Mouse (Mus musculus) heart, embryonic 13.5 days (tissue): ENCODE data around the gene Ppp6r2. TPM values are rescaled to one million over a fixed set of nuclear protein-coding genes. Genes with fewer than 3 reads are reported as not detected.

Experiments
- ATAC-seq: fragments of 200-750 bp; cut with Nextera tagmentation; 2 replicates; pipeline ENCODE4 v1.8.0; 2017; ENCODE audit warnings: moderate TSS enrichment; ENCODE audit not compliant: insufficient number of reproducible peaks, low FRiP score, low TSS enrichment; ENCODE audit errors: extremely low read depth
- H3K27ac ChIP-seq: fragments of 300-500 bp; sonication (generic); replicated peaks from 2 replicates; pipeline ENCODE4 v1.5.1; 2015; ENCODE audit warnings: moderate library complexity, mild to moderate bottlenecking, inconsistent platforms
- H3K27me3 ChIP-seq: fragments of 300-500 bp; sonication (generic); replicated peaks from 2 replicates; pipeline ENCODE4 v1.6.1; 2015; ENCODE audit warnings: mild to moderate bottlenecking, inconsistent platforms
- H3K36me3 ChIP-seq: fragments of 300-500 bp; sonication (generic); 2 replicates; pipeline ENCODE4 v1.6.1; 2015; ENCODE audit warnings: mild to moderate bottlenecking, inconsistent platforms
- H3K4me1 ChIP-seq: fragments of 300-500 bp; sonication (generic); 2 replicates; pipeline ENCODE4 v1.6.1; 2015; ENCODE audit warnings: inconsistent platforms
- H3K4me2 ChIP-seq: fragments of 300-500 bp; sonication (generic); 2 replicates; pipeline ENCODE4 v1.6.1; 2015; ENCODE audit warnings: inconsistent platforms, mild to moderate bottlenecking, moderate library complexity
- H3K4me3 ChIP-seq: fragments of 300-500 bp; sonication (generic); 2 replicates; pipeline ENCODE4 v1.5.1; 2015; ENCODE audit warnings: moderate library complexity, mild to moderate bottlenecking, inconsistent platforms
- H3K9ac ChIP-seq: fragments of 300-500 bp; sonication (generic); 2 replicates; pipeline ENCODE4 v1.6.1; 2015; ENCODE audit warnings: inconsistent platforms, mild to moderate bottlenecking, moderate library complexity
- H3K9me3 ChIP-seq: fragments of 300-500 bp; sonication (generic); 2 replicates; pipeline ENCODE4 v1.6.1; 2016; ENCODE audit warnings: inconsistent platforms
- WGBS: fragments of 180-500 bp; shearing (Covaris S2); methylation state at CpG from one replicate; pipeline ENCODE4 v1.1.7; 2015; ENCODE audit warnings: mixed read lengths; 5-methylcytosine and 5-hydroxymethylcytosine counted together
- polyA plus RNA-seq: library from polyadenylated mRNA; unstranded; fragments of >200 nt; fragmentation: Nextera tagmentation; extraction: Ambion mirVana; gene quantifications from 2 replicates; pipeline ENCODE4 v1.2.1, GENCODE M21; 2015

The Ppp6r2 gene
- polyA plus RNA-seq, 1 experiment from 2014 or later: 20.8 TPM

DNA sequence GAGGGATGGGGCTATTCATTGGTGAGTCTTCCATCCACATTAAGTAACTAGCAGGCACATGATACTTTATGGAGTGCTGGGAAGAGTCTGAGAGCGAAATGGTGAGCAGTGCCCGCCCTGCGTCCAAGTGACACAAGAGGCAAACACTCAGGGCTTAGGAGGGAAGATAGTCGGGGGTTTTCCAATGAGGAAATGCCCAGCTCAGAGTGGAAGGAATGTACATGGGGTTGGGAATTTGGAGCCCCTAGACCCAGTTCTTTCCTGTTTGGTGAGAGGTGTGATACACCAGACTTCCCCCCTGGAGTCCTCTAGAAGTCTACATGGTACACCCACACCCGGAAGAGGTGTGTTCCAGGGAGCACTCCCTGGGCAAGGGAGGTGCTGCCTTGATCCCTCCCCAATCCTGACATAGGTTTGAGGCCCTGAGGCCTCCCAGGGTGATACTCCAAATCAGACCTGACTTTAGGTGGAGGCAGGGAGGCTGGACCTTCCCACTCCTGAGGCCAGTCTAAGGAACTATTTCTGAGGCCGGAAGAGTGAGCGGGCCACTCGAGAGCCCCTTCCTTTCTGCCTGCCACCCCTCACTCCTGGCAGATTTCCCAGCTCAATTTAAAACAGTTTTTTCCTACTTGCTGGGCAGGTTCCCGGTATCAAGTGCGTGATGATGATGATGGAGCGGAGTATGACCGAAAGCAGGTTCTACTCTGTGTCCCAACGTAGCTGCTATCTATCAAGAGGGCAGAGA, 35.8 kb upstream of the Ppp6r2 start:
- H3K4me2 ChIP-seq: 0 out of 2 replicates have a peak overlapping the region, but pooled peaks have one; percentile 4

DNA sequence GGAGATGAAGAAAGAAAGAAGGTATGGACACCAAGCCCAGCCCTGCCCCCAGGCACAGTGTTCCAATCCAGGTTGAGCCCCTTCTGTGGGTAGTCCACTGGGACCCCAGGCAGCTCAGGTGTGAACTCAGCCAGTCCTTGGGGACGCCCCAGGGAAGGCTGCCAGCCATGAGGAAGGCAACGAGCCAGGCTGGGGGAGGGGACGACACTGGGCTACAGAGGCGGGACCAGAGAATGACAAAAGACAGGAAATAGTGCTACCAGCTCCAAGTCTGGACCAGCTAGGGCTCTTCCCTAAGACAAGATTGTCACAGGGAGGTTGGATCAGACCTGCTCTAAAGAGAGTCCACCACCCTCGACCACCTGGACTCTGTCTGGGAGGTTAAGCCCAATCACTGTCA, 34.2 kb upstream of the Ppp6r2 start:
- peak overlapping the region; percentile 70 for H3K9ac ChIP-seq
- H3K27me3 ChIP-seq: no peaks in the 10 kb centered on the region
- H3K4me3 ChIP-seq: peak overlapping the region; percentile 18
- no peak for ATAC-seq
- H3K4me1 ChIP-seq: peaks cover 90% of the 10 kb centered on the region
- WGBS: 7% methylated on average over 5 of the region's 5 CpGs
- no peaks in the 10 kb centered on the region for H3K9me3 ChIP-seq
- H3K36me3 ChIP-seq: no peaks in the 10 kb centered on the region
- peak overlapping the region; percentile 92 for H3K4me2 ChIP-seq
- peak overlapping the region; percentile 95 for H3K27ac ChIP-seq

More for the DNA sequence above, 35.8 kb upstream of the Ppp6r2 start:
- Histone ChIP-seq H3K4me1 (peaks cover 92% of the 10 kb centered on the region), H3K4me3 (no peak overlapping the region), H3K9me3 (no peaks in the 10 kb centered on the region), H3K27me3 (no peaks in the 10 kb centered on the region), H3K27ac (no peak overlapping the region; the same call in 1 of the 2 replicates), H3K36me3 (no peaks in the 10 kb centered on the region), H3K9ac (0 out of 2 replicates have a peak overlapping the region, but pooled peaks have one; percentile 70)
- WGBS: 62% methylated on average over 13 of the region's 13 CpGs
- no peak for ATAC-seq

DNA sequence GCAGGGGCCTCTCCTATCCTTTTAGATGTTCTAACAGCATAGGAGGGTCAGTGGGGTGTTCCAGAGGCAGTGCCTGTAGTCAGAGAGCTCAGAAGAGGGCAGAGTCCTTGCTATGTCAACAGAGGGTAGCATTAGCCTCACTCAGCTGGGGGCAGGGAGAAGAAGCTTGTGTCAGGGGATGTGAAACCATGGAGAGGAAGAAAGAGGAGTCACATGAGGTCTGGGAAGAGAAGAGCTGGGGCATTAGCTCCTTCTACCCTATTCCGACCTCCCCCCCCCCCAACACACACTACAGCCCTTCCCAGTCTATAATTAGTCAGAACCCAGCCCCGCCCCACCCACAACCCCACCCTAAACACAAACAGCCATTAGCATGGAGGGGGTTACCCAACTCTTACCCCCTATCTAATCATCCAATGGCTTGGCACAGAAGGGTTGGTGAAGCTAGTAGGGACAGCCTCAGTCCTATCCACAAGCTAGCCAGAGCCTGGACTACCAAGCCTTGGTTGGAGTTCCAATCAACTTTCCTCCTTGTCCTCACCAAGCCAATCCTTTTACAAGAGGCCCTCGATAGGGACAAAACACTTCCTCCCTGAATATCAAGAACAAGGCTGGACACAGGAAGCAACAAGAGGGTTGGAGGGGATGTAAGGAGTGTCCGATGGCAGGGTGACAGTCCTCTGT, 33.6 kb upstream of the Ppp6r2 start:
- no peak for ATAC-seq

GRCm38 (mm10) chr15:89178260-89178860, 33.0 kb upstream of the Ppp6r2 start:
- peak overlapping the region; percentile 96 for H3K9ac ChIP-seq
- H3K9me3 ChIP-seq: no peaks in the 10 kb centered on the region
- H3K4me2 ChIP-seq: peak overlapping the region; percentile 92
- WGBS: 59% methylated on average over 7 of the region's 7 CpGs
- H3K4me3 ChIP-seq: peak overlapping the region; percentile 82
- ATAC-seq: no peak
- H3K27me3 ChIP-seq: no peaks in the 10 kb centered on the region
- no peaks in the 10 kb centered on the region for H3K36me3 ChIP-seq
- peak overlapping the region; percentile 95 for H3K27ac ChIP-seq
- H3K4me1 ChIP-seq: peaks cover 85% of the 10 kb centered on the region

More for the DNA sequence above, 33.6 kb upstream of the Ppp6r2 start:
- Histone ChIP-seq H3K9ac (peak overlapping the region; percentile 96), H3K9me3 (no peaks in the 10 kb centered on the region), H3K4me2 (peak overlapping the region; percentile 92), H3K4me3 (peak overlapping the region; percentile 82), H3K27ac (peak overlapping the region; percentile 95), H3K4me1 (peaks cover 90% of the 10 kb centered on the region), H3K36me3 (no peaks in the 10 kb centered on the region), H3K27me3 (no peaks in the 10 kb centered on the region)
- 58% methylated on average over 4 of the region's 4 CpGs for WGBS

GRCm38 (mm10) chr15:89178954-89179629, 32.3 kb upstream of the Ppp6r2 start:
- Histone ChIP-seq H3K4me3 (peak overlapping the region; percentile 82), H3K9me3 (no peaks in the 10 kb centered on the region), H3K4me1 (peaks cover 78% of the 10 kb centered on the region), H3K4me2 (peak overlapping the region; percentile 92), H3K27ac (peak overlapping the region; percentile 95), H3K9ac (peak overlapping the region; percentile 96), H3K27me3 (no peaks in the 10 kb centered on the region), H3K36me3 (no peaks in the 10 kb centered on the region)
- ATAC-seq: peak; percentile 26; the same call in 1 of the 2 replicates
- 3% methylated on average over 16 of the region's 16 CpGs for WGBS

DNA sequence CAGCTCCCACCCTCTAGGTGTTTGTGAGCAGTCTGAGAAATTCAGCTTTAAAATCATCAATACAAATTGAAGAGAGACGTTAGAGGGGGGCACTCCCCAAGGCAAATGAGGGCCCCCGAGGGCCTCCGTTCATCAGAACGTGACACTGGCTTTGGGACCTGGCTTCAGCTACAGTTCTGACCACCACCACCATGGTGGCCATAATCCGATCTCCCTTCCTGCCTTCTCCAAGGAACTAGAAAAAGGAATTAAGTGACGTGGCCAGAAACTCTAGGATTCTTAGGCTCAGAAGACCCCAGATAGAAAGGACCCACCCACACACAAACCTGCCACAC, 31.8 kb upstream of the Ppp6r2 start:
- Histone ChIP-seq H3K9me3 (no peaks in the 10 kb centered on the region), H3K27me3 (no peaks in the 10 kb centered on the region), H3K27ac (peak overlapping the region; percentile 95), H3K4me3 (peak overlapping the region; percentile 82), H3K4me1 (peaks cover 73% of the 10 kb centered on the region), H3K4me2 (peak overlapping the region; percentile 92), H3K9ac (peak overlapping the region; percentile 96), H3K36me3 (0 out of 2 replicates have a peak, but pooled peaks cover 4% of the 10 kb centered on the region)
- 5% methylated on average over 6 of the region's 6 CpGs for WGBS
- no peak for ATAC-seq

DNA sequence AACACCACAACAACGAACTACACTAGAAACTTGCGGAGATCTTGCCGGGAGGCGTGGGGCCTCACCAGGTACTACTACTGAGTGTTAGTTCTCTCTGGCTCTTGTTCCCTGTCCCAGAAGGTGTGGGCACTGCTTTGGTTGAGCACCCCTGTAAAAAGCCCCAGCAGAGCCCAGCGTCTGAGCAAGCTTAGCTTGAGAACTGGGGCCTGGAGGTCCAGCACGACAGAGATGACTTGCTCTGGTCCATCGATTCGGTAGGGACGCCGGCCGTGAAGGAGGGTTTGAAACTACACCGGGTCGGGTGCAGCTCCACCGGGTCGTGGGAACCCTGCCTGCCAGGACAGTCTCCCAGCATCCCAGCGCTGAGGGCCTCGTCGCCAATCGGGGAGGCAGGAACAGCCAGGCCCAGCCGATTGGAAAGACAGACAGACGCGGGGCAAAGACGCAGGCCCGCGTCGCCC, 31.2 kb upstream of the Ppp6r2 start:
- Histone ChIP-seq H3K4me3 (peak overlapping the region; percentile 82), H3K36me3 (0 out of 2 replicates have a peak, but pooled peaks cover 4% of the 10 kb centered on the region), H3K4me2 (peak overlapping the region; percentile 92), H3K27me3 (no peaks in the 10 kb centered on the region), H3K9me3 (no peaks in the 10 kb centered on the region), H3K27ac (peak overlapping the region; percentile 95), H3K4me1 (peaks cover 68% of the 10 kb centered on the region), H3K9ac (peak overlapping the region; percentile 96)
- WGBS: under 1% methylated on average over 26 of the region's 26 CpGs
- ATAC-seq: no peak

DNA sequence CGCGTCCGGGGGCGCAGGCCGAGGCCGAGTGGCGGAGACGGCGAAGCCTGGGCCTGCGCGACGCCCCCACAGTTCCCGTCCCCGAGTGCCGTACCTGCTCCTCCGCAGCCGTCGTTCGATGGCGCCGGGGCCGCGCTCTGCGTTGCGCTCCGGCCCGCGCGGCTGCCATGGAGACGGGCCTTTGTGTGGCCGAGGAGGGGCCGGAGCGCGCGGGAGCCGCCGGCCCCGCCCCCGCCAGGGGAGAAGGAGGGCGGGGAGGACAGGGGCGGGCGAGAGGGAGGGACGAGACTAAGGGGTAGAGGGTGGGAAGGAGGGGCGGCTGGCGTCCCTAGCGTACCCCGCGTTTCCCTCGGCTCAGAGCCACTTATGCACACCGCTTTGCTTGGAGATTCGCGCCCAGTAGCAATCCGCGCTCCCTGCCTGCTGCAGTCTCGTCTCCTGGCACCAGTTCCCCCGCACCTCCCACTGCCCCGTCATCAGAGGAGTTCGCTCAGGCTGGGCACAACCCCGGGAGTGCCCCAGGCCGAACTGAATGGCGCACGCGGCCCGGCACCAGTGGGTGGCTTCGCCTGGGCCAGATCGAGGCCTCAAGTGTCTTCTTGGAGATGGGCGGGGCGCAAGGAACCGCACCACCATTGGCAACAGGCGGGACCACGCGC, 30.7 kb upstream of the Ppp6r2 start, which contains the start of gene Plxnb2:
Gene Plxnb2 (minus strand): TSS at position 218 of the 659 bp plus-strand sequence.
- Histone ChIP-seq H3K36me3 (peaks cover 4% of the 10 kb centered on the region; the same call in 1 of the 2 replicates), H3K27me3 (no peaks in the 10 kb centered on the region), H3K4me3 (peak within 1 kb of the TSS; percentile 82), H3K9ac (peak within 1 kb of the TSS; percentile 96), H3K9me3 (no peaks in the 10 kb centered on the region), H3K27ac (peak within 1 kb of the TSS; percentile 95), H3K4me2 (peak within 1 kb of the TSS; percentile 92), H3K4me1 (peaks cover 62% of the 10 kb centered on the region)
- peak; percentile 79 for ATAC-seq
- WGBS: under 1% methylated on average over 67 of the region's 72 CpGs

DNA sequence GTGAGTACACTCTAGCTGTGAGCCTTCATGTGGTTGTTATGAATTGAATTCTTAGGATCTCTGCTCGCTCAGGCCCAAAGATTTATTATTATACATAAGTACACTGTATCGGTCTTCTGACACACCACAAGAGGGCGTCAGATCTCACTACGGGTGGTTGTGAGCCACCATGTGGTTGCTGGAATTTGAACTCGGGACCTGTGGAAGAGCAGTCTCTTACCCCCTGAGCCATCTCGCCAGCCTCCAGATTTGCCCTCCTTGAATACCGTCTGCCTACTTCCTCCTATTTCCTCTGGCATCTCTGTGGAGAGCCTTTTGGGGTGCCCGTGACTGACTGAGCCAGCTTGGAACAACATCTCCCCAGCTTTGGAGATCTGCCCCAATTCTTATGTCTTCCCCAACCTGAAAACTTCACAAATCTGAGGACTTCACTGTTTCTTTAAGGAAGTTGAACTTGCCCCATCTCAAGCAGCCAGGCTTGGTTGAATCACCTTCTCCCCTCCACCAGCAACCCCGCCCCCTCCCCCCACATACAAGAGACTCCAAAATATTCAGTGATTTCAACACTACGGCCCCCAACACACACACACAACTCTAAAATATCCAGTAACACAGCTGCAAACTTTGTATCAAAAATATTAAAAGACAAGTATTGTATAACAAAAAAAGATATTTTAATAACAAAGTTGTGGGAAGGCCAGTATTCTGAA, 29.6 kb upstream of the Ppp6r2 start:
- Histone ChIP-seq H3K27ac (peak overlapping the region; percentile 95), H3K9me3 (no peaks in the 10 kb centered on the region), H3K9ac (peak overlapping the region; percentile 96), H3K4me3 (peak overlapping the region; percentile 82), H3K36me3 (peaks cover 14% of the 10 kb centered on the region), H3K27me3 (no peaks in the 10 kb centered on the region), H3K4me1 (peaks cover 52% of the 10 kb centered on the region), H3K4me2 (peak overlapping the region; percentile 92)
- 54% methylated on average over 10 of the region's 10 CpGs for WGBS
- ATAC-seq: no peak

- H3K27me3 ChIP-seq: no peaks in the 10 kb centered on the region
- peak overlapping the region; percentile 95 for H3K27ac ChIP-seq
- no peak overlapping the region for H3K4me3 ChIP-seq
- peaks cover 20% of the 10 kb centered on the region for H3K36me3 ChIP-seq
- ATAC-seq: no peak; the same call in 1 of the 2 replicates
- 18% methylated on average over 6 of the region's 6 CpGs for WGBS
- peak overlapping the region; percentile 92 for H3K4me2 ChIP-seq
- peaks cover 46% of the 10 kb centered on the region for H3K4me1 ChIP-seq
- H3K9me3 ChIP-seq: no peaks in the 10 kb centered on the region
- H3K9ac ChIP-seq: 0 out of 2 replicates have a peak overlapping the region, but pooled peaks have one; percentile 5
Measured at GRCm38 (mm10) chr15:89182328-89182741, 29.0 kb upstream of the Ppp6r2 start.
